Comparison of ENCODE assay signal across 12 mouse cellular contexts in genomic region chr16:33755961-33756360, GRCm38 (mm10). TPM values are rescaled to one million over a fixed set of nuclear protein-coding genes. Genes with fewer than 3 reads are reported as not detected.
DNase-seq lines count a peak whose midpoint lies in the region; ATAC-seq and TF ChIP-seq lines count a peak whose summit lies in the region.
"Had no signal": no experiment of that assay in that cellular context is flagged by ENCODE, and none has a peak within 500 bp of the region (broad histone marks: within the 10 kb centered on the region; RNA-seq: fewer than 3 reads in every experiment).

No protein-coding gene starts in this region.

- H3K27me3 ChIP-seq in megakaryocyte, embryonic 14.5 days (replicated peaks) = no peaks in the 10 kb centered on the region
- H3K27me3 ChIP-seq in forebrain, embryonic 13.5 days = no peaks in the 10 kb centered on the region
- no peaks in the 10 kb centered on the region for H3K27me3 ChIP-seq in hindbrain, embryonic 11.5 days (ENCODE audit: control insufficient read depth, insufficient read depth, low read length)
- H3K27me3 ChIP-seq: heart, embryonic 13.5 days; midbrain, embryonic 12.5 days had no signal

- H3K9ac ChIP-seq in forebrain, embryonic 13.5 days = no peak overlapping the region
- H3K9ac ChIP-seq in hindbrain, embryonic 11.5 days (ENCODE audit: low read depth, low read length) = no peak overlapping the region
- H3K9ac ChIP-seq: heart, embryonic 13.5 days; midbrain, embryonic 12.5 days had no signal

- H3K4me1 ChIP-seq in lung, adult 2 months (ENCODE audit: control insufficient read depth, insufficient read depth, low read length) = peaks cover 8% of the 10 kb centered on the region
- peaks cover 58% of the 10 kb centered on the region for H3K4me1 ChIP-seq in megakaryocyte, embryonic 14.5 days
- no peaks in the 10 kb centered on the region for H3K4me1 ChIP-seq in forebrain, embryonic 13.5 days
- no peaks in the 10 kb centered on the region for H3K4me1 ChIP-seq in hindbrain, embryonic 11.5 days (replicated peaks; ENCODE audit: control insufficient read depth, insufficient read depth, low read length)

- TF ChIP-seq POLR2A in lung, adult 2 months (IDR thresholded peaks at IDR 0.05; ENCODE audit: borderline replicate concordance, extremely low read depth, low read depth, low read length) = no peak

- TF ChIP-seq CTCF in lung, adult 2 months (IDR thresholded peaks at IDR 0.05; ENCODE audit: insufficient read depth, low read length) = no peak
- no peak for TF ChIP-seq CTCF in gastrocnemius, adult 2 months (IDR thresholded peaks at IDR 0.05)

- intact Hi-C loops in gastrocnemius, adult 2 months (cut with DNase I) = no loop called here

- peak; percentile 48 for ATAC-seq in granulocyte monocyte progenitor cell, adult 5-6 weeks (replicated peaks; ENCODE audit: poor library complexity, severe bottlenecking)
- ATAC-seq in forebrain, embryonic 13.5 days = no peak
- ATAC-seq in hindbrain, embryonic 11.5 days (ENCODE audit: low FRiP score) = no peak
- ATAC-seq: hindbrain, postnatal 0 days had no signal

- WGBS in lung, adult 2 months = 45% methylated on average over 16 of the region's 16 CpGs
- 56% methylated on average over 16 of the region's 16 CpGs for WGBS in forebrain, embryonic 13.5 days
- WGBS in hindbrain, embryonic 11.5 days = 64% methylated on average over 16 of the region's 16 CpGs

- peak; percentile 30 for DNase-seq in lung, postnatal 25 days (ENCODE audit: low spot score)
- DNase-seq in lung, adult 2 months = no peak
- DNase-seq in ZHBTc4 (ENCODE audit: low read depth, low spot score) = peak; percentile 26
- no peak for DNase-seq in gastrocnemius, adult 2 months
- no peak for DNase-seq in hindbrain, embryonic 11.5 days (ENCODE audit: low spot score)

- no peaks in the 10 kb centered on the region; the same call in 1 of the 2 replicates for H3K9me3 ChIP-seq in megakaryocyte, embryonic 14.5 days
- no peaks in the 10 kb centered on the region for H3K9me3 ChIP-seq in forebrain, embryonic 13.5 days (replicated peaks)
- H3K9me3 ChIP-seq in hindbrain, embryonic 11.5 days (ENCODE audit: control insufficient read depth, low read length) = no peaks in the 10 kb centered on the region
- H3K9me3 ChIP-seq: heart, embryonic 13.5 days; midbrain, embryonic 12.5 days had no signal

- no peak overlapping the region for H3K4me3 ChIP-seq in lung, adult 2 months (replicated peaks; ENCODE audit: extremely low read depth, low read depth, low read length)
- H3K4me3 ChIP-seq in megakaryocyte, embryonic 14.5 days (replicated peaks) = peak overlapping the region; percentile 88
- H3K4me3 ChIP-seq in gastrocnemius, adult 2 months = no peak overlapping the region
- no peak overlapping the region for H3K4me3 ChIP-seq in forebrain, embryonic 13.5 days
- H3K4me3 ChIP-seq in hindbrain, embryonic 11.5 days (ENCODE audit: low read depth, low read length) = no peak overlapping the region
- H3K4me3 ChIP-seq: heart, embryonic 13.5 days; midbrain, embryonic 12.5 days had no signal

- no peak overlapping the region for H3K27ac ChIP-seq in gastrocnemius, adult 2 months
- H3K27ac ChIP-seq in forebrain, embryonic 13.5 days = no peak overlapping the region
- no peak overlapping the region for H3K27ac ChIP-seq in hindbrain, embryonic 11.5 days (ENCODE audit: low read depth, low read length)
- H3K27ac ChIP-seq: heart, embryonic 13.5 days; hindbrain, postnatal 0 days; midbrain, embryonic 12.5 days had no signal

- no peak overlapping the region for H3K4me2 ChIP-seq in forebrain, embryonic 13.5 days
- no peak overlapping the region for H3K4me2 ChIP-seq in hindbrain, embryonic 11.5 days (replicated peaks; ENCODE audit: low read depth, low read length)
- H3K4me2 ChIP-seq: heart, embryonic 13.5 days; midbrain, embryonic 12.5 days had no signal

- peaks cover 11% of the 10 kb centered on the region for H3K36me3 ChIP-seq in megakaryocyte, embryonic 14.5 days (replicated peaks; ENCODE audit: low read length)
- H3K36me3 ChIP-seq in forebrain, embryonic 13.5 days (ENCODE audit: poor library complexity, severe bottlenecking) = peaks cover 68% of the 10 kb centered on the region
- 0 out of 2 replicates have a peak, but pooled peaks cover 3% of the 10 kb centered on the region for H3K36me3 ChIP-seq in hindbrain, embryonic 11.5 days (ENCODE audit: control insufficient read depth, insufficient read depth, low read length)

RNA-seq across cellular contexts. Expression of gene Muc13, which starts 37.9 kb away (rescaled TPM):
- polyA plus RNA-seq in lung, adult 2 months (2012; rRNA removed) = 0.25 and 5.1 TPM in 2 replicates
- 41.1 and 69.5 TPM in 2 replicates for total RNA-seq in granulocyte monocyte progenitor cell, adult 5-6 weeks (2014; fragmentation: Nextera tagmentation)
- total RNA-seq in granulocyte monocyte progenitor cell, adult 5-6 weeks (2017) = 53.2 and 60.5 TPM in 2 replicates
- 11.6 and 21.1 TPM in 2 replicates for polyA plus RNA-seq in megakaryocyte, embryonic 14.5 days (2012; ENCODE audit: insufficient read depth, low replicate concordance)
- not detected for total RNA-seq in gastrocnemius, adult 2 months (2021)
- 0.08 TPM in 1 of 2 replicates, not detected in the other for polyA plus RNA-seq in forebrain, embryonic 13.5 days (2015; fragmentation: Nextera tagmentation; extraction: Ambion mirVana)
- 0.08 and 0.14 TPM in 2 replicates for polyA plus RNA-seq in hindbrain, embryonic 11.5 days (2014; fragmentation: Nextera tagmentation; extraction: Ambion mirVana)
- total RNA-seq: hindbrain, postnatal 0 days; left cerebral cortex, postnatal 4 days had no signal

Comparison
In these comparisons a context has a peak if more than half of its experiments do, and no peak if none do; other contexts are left out.
1. DNase-seq: peak in lung, postnatal 25 days (single experiment) and ZHBTc4 (single experiment); none in lung, adult 2 months (single experiment), gastrocnemius, adult 2 months (single experiment) and hindbrain, embryonic 11.5 days (single experiment).